Mouse (Mus musculus): ENCODE measurements at regions not wholly inside any gene's neighbourhood (a gene's known extent, or its start where the extent isn't known, plus 50 kb on each side); places are given as distances from the start of the nearest gene placed in this dataset.
A peak's percentile ranks its signal among the peaks of the same experiment; 100 is the strongest.

DNA sequence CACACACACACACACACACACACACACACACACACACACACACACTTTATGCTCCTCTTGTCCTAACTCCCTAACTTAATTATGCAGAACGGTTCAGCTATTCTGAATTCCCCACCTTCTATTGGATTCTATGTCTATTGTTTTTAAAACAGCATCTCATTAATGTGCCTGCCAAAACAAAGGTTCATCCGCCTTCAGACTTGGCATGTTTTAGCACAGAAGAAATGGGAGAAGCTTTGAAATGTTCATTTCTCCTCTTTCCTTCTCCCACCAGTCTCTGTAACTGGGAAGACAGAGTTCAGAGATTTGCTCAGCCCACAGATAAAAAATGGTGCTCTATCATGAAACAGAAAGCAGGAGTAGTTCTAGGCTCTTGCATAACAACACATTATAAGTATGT is 90.1 kb upstream of the Ankfn1 start:
- Histone ChIP-seq H3K4me3 (replicated peaks; ENCODE audit: low read length) (no peak overlapping the region), H3K27me3 (ENCODE audit: control insufficient read depth, insufficient read depth, low read length) (no peaks in the 10 kb centered on the region), H3K4me2 (replicated peaks; ENCODE audit: low read depth, low read length, severe bottlenecking) (no peak overlapping the region), H3K9ac (ENCODE audit: low read depth, low read length, severe bottlenecking) (no peak overlapping the region), H3K9me3 (ENCODE audit: control insufficient read depth, low read length) (no peaks in the 10 kb centered on the region), H3K36me3 (ENCODE audit: control insufficient read depth, insufficient read depth, low read length) (no peaks in the 10 kb centered on the region), H3K27ac (replicated peaks; ENCODE audit: low read depth, low read length) (no peak overlapping the region), H3K4me1 (ENCODE audit: control insufficient read depth, insufficient read depth, low read length) (no peaks in the 10 kb centered on the region)
- DNase-seq (ENCODE audit: low spot score) (no peak), ATAC-seq (ENCODE audit: low FRiP score, low read depth) (no peak)
- TF ChIP-seq POLR2A (IDR thresholded peaks at IDR 0.05; ENCODE audit: borderline replicate concordance, extremely low read depth, insufficient read depth, insufficient read length), result no peak
- 68% methylated on average over 2 of the region's 2 CpGs for WGBS

- H3K4me3 ChIP-seq (replicated peaks; ENCODE audit: low read length), result no peak overlapping the region
- no peak overlapping the region for H3K9ac ChIP-seq (ENCODE audit: low read depth, low read length, severe bottlenecking)
- TF ChIP-seq POLR2A (IDR thresholded peaks at IDR 0.05; ENCODE audit: borderline replicate concordance, extremely low read depth, insufficient read depth, insufficient read length), result no peak
- DNase-seq (ENCODE audit: low spot score) (peak; percentile 74), ATAC-seq (ENCODE audit: low FRiP score, low read depth) (peak; percentile 89)
- no peaks in the 10 kb centered on the region for H3K36me3 ChIP-seq (ENCODE audit: control insufficient read depth, insufficient read depth, low read length)
- H3K27ac ChIP-seq (replicated peaks; ENCODE audit: low read depth, low read length), result no peak overlapping the region
- no peaks in the 10 kb centered on the region for H3K27me3 ChIP-seq (ENCODE audit: control insufficient read depth, insufficient read depth, low read length)
- no peak overlapping the region for H3K4me2 ChIP-seq (replicated peaks; ENCODE audit: low read depth, low read length, severe bottlenecking)
- 0 out of 2 replicates have a peak, but pooled peaks cover 6% of the 10 kb centered on the region for H3K4me1 ChIP-seq (ENCODE audit: control insufficient read depth, insufficient read depth, low read length)
- no peaks in the 10 kb centered on the region for H3K9me3 ChIP-seq (ENCODE audit: control insufficient read depth, low read length)
- 29% methylated on average over 9 of the region's 9 CpGs for WGBS
These were observed 78.8 kb upstream of the Ankfn1 start for GRCm38 (mm10) chr11:89856184-89856769.

DNA sequence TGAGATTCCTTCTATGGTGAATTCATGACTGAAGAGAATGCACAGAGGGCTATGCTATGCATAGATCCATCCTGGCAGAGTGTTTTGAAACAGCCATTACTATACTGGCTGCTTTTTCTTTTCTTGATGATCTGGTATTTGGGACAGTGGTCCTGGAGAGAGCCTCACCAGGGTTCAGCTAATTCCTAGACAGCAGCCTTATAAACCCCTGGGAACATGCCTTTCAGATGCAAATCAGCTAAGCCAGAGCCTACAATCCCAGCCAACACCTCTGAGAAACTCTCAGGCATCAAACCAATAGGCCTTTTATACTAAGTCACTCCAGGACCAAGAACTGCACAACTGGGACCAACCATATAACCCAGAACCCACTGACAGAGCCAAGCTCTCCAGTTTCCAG is 64.4 kb upstream of the Ankfn1 start:
- H3K27ac ChIP-seq (replicated peaks; ENCODE audit: low read depth, low read length), result no peak overlapping the region
- no peak overlapping the region for H3K9ac ChIP-seq (ENCODE audit: low read depth, low read length, severe bottlenecking)
- TF ChIP-seq POLR2A (IDR thresholded peaks at IDR 0.05; ENCODE audit: borderline replicate concordance, extremely low read depth, insufficient read depth, insufficient read length), result no peak
- H3K4me1 ChIP-seq (ENCODE audit: control insufficient read depth, insufficient read depth, low read length), result peaks cover 14% of the 10 kb centered on the region
- no peaks in the 10 kb centered on the region for H3K27me3 ChIP-seq (ENCODE audit: control insufficient read depth, insufficient read depth, low read length)
- H3K36me3 ChIP-seq (ENCODE audit: control insufficient read depth, insufficient read depth, low read length), result no peaks in the 10 kb centered on the region
- H3K4me3 ChIP-seq (replicated peaks; ENCODE audit: low read length), result no peak overlapping the region
- no peaks in the 10 kb centered on the region for H3K9me3 ChIP-seq (ENCODE audit: control insufficient read depth, low read length)
- ATAC-seq (ENCODE audit: low FRiP score, low read depth) (no peak), DNase-seq (ENCODE audit: low spot score) (no peak)
- no peak overlapping the region for H3K4me2 ChIP-seq (replicated peaks; ENCODE audit: low read depth, low read length, severe bottlenecking)

- ATAC-seq (ENCODE audit: low FRiP score, low read depth), result peak; percentile 50; the same call in 1 of the 2 replicates
- no peak overlapping the region for H3K9ac ChIP-seq (ENCODE audit: low read depth, low read length, severe bottlenecking)
- no peak overlapping the region for H3K4me3 ChIP-seq (replicated peaks; ENCODE audit: low read length)
- H3K9me3 ChIP-seq (ENCODE audit: control insufficient read depth, low read length), result no peaks in the 10 kb centered on the region
- TF ChIP-seq POLR2A (IDR thresholded peaks at IDR 0.05; ENCODE audit: borderline replicate concordance, extremely low read depth, insufficient read depth, insufficient read length), result no peak
- peak; percentile 59 for DNase-seq (ENCODE audit: low spot score)
- H3K4me1 ChIP-seq (ENCODE audit: control insufficient read depth, insufficient read depth, low read length), result peaks cover 14% of the 10 kb centered on the region
- no peak overlapping the region for H3K27ac ChIP-seq (replicated peaks; ENCODE audit: low read depth, low read length)
- H3K36me3 ChIP-seq (ENCODE audit: control insufficient read depth, insufficient read depth, low read length), result no peaks in the 10 kb centered on the region
- H3K27me3 ChIP-seq (ENCODE audit: control insufficient read depth, insufficient read depth, low read length), result no peaks in the 10 kb centered on the region
- WGBS, result 29% methylated on average over 6 of the region's 6 CpGs
- H3K4me2 ChIP-seq (replicated peaks; ENCODE audit: low read depth, low read length, severe bottlenecking), result no peak overlapping the region
These were observed 62.3 kb upstream of the Ankfn1 start for GRCm38 (mm10) chr11:89839671-89840327.

DNA sequence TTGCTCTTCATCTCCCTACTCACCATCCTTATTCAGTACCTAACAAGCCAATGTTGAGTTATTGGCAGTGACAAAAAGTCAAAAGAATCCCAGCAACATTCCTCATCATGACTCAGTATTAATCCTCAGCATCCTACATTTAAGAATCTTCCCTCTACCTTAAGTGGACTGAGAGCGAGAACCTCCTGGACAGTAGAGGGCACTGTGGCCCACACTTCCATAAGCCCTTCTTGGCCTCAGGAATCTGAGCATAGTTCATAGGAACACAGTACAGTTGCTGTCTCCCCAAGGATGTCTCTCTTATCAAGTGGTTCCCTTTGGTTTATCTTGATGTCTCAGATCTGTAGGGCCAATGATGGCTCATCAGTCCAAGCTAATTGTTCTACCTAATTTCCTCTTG is 60.5 kb upstream of the Ankfn1 start:
- TF ChIP-seq POLR2A (IDR thresholded peaks at IDR 0.05; ENCODE audit: borderline replicate concordance, extremely low read depth, insufficient read depth, insufficient read length), result no peak
- no peaks in the 10 kb centered on the region for H3K27me3 ChIP-seq (ENCODE audit: control insufficient read depth, insufficient read depth, low read length)
- ATAC-seq (ENCODE audit: low FRiP score, low read depth) (no peak), DNase-seq (ENCODE audit: low spot score) (no peak)
- no peaks in the 10 kb centered on the region for H3K36me3 ChIP-seq (ENCODE audit: control insufficient read depth, insufficient read depth, low read length)
- WGBS, result 100% methylated on average over 1 of the region's 1 CpGs
- no peak overlapping the region for H3K4me3 ChIP-seq (replicated peaks; ENCODE audit: low read length)
- H3K4me1 ChIP-seq (ENCODE audit: control insufficient read depth, insufficient read depth, low read length), result peaks cover 14% of the 10 kb centered on the region
- no peak overlapping the region for H3K9ac ChIP-seq (ENCODE audit: low read depth, low read length, severe bottlenecking)
- no peaks in the 10 kb centered on the region for H3K9me3 ChIP-seq (ENCODE audit: control insufficient read depth, low read length)
- H3K27ac ChIP-seq (replicated peaks; ENCODE audit: low read depth, low read length), result no peak overlapping the region
- H3K4me2 ChIP-seq (replicated peaks; ENCODE audit: low read depth, low read length, severe bottlenecking), result no peak overlapping the region

All from limb, embryonic 14.5 days (tissue).